Mouse (Mus musculus): ENCODE data around the gene Ywhab. TPM values are rescaled to one million over a fixed set of nuclear protein-coding genes. Genes with fewer than 3 reads are reported as not detected.
A peak's percentile ranks its signal among the peaks of the same experiment; 100 is the strongest.

Ywhab gene
- total RNA-seq, 2 experiments from 2014 or later = 93.5 to 98.0 TPM

DNA sequence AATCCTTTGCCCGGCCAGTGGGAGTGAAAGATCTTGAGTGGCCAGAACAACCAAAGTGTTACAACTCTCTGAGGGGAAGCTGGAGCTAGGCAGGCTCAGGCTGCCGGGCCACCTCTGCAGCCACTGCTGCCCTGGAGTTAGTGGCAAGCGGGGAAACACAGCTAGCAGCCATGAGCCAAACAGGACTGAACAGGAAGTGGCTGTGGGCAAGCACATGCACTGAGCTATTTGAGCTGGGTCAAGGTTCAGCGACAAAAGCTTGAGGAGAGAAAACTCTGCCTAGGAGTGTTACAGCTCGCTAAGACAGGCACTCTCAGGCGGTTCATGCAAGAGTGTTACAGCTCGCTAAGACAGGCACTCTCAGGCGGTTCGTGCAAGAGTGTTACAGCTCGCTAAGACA is 12.2 kb downstream of the Ywhab start:
- intact Hi-C loops (cut with DNase I) = no loop called here
- peak in 1 of 2 experiments; percentile 27 for DNase-seq

DNA sequence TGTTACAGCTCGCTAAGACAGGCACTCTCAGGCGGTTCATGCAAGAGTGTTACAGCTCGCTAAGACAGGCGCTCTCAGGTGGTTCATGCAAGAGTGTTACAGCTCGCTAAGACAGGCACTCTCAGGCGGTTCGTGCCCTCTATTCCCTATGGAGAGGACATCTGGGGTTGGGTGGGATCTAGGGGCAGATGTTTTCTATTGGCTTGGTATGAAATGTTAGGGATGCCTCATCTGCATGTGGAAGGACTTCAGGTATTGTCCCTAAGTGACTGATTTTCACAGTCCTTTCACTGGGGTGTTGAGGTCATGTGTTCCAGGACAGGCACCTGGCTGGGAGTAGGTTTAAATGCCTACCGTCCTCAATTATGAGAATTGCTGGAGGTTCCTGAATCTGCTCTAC is 12.8 kb downstream of the Ywhab start:
- intact Hi-C loops (cut with DNase I) = no loop called here
- no peak for DNase-seq

DNA sequence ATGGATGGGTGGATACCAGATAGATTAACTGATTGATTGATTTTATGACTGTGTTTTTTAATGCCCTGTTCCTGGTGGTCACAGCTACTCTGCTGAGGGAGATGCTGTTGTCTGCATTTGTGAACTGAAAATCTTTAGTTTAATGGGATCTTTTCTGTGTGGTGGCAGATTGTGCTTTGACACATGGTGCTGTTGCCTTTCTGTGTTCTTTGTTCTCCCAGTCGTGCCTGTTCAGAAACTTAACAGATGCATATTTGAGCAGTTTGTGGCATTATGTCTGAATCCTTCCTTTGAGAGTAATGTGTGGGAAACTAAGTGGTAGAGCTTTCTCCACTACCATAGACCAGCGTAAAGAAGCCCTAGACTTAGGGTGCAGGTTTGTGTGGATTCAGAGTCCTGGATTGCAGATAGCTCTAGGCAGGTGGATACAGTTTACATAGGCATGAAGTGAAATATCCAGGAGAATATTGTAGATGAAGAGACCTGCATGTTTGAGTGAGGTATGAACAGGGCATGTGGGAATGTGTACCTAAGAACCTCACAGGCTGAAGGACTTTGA is 13.3 kb downstream of the Ywhab start:
- intact Hi-C loops (cut with DNase I) = no loop called here

DNA sequence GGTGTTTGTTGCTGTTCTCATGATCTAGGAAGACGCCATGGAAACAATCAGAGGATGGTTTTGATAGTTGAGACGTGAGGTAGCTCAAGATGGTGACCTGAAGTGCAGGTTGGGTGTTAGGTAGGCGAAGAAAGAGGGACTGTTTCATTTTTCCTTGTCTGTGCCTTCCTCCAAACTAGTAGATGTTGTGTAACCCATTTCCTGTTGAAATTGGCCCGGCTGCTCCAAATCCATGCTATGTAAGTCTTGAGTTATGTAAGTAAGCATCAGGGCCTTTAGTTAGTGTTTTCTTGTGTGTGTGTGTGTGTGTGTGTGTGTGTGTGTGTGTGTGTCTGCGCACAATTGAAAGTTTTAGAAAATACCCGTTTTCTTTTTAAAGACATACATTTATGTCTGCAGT is 14.5 kb downstream of the Ywhab start:
- no peak for DNase-seq
- intact Hi-C loops (cut with DNase I) = no loop called here

More for the DNA sequence above, 13.3 kb downstream of the Ywhab start:
- DNase-seq = no peak

DNA sequence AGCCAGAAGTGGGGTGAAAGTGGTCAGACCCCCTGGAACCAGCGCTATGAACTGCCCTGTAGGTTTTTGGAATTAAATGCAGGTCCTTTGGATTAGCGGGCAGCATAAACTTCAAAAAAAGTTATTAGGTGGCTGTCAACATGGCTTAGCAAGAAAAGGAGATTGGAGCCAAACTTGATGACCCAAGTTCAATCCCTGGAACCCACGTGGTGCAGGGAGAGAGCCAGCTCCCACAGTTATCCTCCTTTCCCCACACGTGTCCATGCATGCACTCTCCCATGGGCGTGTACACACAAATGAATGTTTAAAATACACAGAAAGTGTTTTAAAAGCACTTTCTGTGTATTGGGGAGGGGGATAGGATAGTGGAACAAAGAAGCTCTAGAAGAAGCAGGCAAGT is 15.7 kb downstream of the Ywhab start:
- DNase-seq = no peak
- intact Hi-C loops (cut with DNase I) = no loop called here

DNA sequence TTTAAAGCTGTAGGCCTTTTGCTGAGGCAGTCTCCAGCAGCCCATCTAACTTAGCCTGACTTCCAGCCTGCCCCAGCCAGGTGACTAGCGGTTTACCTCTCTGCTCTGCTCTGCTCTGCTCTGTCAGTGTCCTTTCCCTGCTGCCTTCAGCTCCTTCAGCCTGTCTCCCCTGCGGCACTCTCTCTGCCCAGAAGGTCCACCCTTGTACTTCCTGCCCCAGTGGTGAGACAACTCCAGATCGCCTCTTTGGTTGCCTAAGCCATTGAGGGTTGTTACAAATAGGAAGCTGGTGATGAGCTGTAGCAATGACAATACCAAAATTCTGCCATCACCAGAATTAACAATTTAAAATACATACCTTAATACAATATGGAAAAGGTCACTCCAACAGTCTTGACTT is 16.2 kb downstream of the Ywhab start:
- no peak for DNase-seq
- intact Hi-C loops (cut with DNase I) = no loop called here

DNA sequence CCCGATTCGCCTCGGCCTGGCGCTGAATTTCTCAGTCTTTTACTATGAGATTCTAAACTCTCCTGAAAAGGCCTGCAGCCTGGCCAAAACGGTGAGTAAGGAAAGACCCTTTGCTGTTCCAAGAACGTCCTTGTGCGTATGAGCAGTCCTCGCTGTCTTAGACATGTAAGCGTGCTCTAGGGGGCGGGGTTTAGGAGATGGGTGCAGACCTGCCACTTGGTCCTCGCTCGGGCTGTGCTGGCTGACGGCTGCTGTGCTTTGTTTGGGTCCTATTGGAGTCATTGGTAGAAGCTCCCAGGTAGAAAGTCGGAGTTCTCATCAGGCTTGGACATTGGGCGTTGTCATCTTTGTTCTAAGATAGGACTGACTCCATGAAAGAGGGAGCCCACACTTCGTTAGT is 20.5 kb downstream of the Ywhab start:
- intact Hi-C loops (cut with DNase I) = no loop called here
- no peak for DNase-seq

DNA sequence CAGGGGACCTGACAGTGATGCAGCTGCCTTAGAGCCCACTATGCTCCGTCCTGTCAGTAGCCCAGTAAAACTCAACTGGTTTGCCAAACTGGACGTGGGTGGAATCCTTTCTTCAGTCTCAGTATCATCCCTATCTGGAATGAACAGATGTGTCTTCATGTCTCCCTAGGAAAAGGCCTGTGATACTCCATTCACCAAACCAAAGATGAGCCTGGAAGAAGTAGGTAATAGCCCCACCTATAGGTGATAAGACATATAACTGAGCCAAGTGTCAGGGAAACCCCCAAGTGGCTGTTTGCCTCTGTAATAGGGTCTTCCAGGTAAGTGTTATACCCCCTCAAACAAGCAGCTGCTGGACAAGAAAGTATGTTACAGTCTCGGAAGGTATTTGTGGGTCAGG is 24.1 kb downstream of the Ywhab start:
- DNase-seq = no peak
- intact Hi-C loops (cut with DNase I) = no loop called here

DNA sequence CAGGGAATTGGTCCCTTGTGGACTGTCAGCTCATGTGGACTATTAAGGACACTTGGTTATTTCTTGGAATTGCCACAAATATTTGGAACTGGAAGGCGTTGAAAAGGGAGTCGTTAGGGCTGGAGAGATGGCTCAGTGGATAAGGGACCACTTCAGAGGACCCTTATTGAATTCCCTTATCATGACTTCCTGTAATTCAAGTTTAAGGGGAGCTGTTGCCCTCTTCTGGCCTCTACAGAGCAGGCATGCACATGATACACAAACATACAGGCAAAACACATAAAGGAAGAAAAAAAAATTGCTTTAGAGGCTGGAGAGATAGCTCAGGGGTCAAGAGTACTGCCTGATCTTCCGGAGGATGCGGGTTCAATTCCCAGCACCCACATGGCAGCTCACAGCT is 25.2 kb downstream of the Ywhab start:
- intact Hi-C loops (cut with DNase I) = no loop called here
- DNase-seq = no peak

DNA sequence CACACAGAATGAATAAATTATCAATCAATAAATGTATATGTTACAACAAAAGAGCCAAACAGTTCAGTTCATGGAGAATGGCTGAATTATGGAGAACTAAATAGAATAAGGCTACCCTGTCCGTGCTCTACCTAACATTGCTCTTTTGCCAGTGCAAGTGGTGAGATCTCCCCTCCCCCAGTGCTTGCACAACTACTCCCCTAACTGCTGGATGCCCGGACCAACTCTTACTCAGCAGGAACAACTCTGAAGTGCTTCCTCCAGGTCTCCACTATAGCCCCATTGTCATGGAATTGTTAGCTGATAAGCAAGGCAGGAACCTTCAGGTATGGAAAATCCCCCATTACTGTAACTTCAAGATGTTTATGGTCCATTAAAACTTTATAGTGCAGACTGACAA is 27.3 kb downstream of the Ywhab start:
- DNase-seq = no peak
- intact Hi-C loops (cut with DNase I) = no loop called here

DNA sequence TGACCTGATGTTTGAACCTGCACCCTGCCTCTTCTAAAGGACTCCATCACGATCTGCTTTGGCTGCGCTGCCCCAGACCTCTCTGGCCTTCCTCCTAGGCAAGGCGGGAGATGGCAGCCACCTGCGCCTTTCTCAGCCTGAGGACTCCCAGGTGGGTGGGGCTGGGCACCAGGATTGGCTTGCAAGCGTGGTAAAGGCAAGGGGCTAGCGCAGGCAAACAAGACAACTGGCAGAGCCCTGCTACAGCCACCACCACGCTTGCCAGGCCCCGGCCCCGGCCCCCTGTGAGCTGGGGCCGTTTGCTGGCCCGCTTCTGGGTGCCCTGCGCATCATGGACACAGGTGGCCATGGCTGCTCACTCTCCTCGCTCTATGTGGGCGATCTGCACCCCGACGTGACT is 30.4 kb downstream of the Ywhab start, which contains the start of gene Pabpc1l:
TSS of gene Pabpc1l (plus strand) at position 301 of the 400 bp plus-strand sequence.
- DNase-seq = no peak
- intact Hi-C loops (cut with DNase I) = no loop called here

DNA sequence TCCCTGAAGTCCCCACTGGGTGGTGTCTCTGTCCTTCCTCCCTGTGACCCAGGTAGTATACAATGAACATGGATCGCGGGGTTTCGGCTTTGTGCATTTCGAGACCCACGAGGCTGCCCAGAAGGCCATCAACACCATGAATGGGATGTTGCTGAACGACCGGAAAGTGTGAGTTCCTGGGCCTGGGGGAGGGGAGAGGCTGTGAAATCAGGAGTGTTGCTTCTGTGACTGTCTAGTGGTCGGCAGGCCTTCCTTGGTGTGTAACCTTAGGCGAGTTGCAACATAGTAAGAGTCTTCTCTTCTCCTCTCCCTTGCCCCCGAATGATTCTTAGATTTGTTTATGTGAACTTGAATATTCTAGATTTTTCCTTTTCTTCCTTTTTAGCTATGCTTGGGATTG is 36.4 kb downstream of the Ywhab start:
- intact Hi-C loops (cut with DNase I) = no loop called here
- no peak for DNase-seq

DNA sequence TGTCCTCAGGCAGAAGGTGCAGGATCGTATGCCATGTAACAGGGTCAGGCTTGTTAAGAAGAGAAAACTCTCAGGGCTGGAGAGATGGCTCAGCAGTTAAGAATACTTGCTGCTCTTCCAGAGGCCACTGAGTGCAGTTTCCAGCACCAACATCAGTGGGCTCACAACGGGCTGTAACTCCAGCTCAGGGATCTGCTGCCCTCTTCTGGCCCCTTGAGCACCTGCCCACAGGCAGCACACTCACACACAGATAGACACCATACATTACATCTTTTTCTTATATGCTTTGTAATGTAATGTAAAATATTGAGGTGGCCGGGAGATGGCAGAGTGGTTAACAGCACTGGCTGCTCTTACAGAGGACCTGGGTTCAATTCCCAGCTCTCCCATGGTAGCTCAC is 38.2 kb downstream of the Ywhab start:
- DNase-seq = no peak
- intact Hi-C loops (cut with DNase I) = no loop called here

DNA sequence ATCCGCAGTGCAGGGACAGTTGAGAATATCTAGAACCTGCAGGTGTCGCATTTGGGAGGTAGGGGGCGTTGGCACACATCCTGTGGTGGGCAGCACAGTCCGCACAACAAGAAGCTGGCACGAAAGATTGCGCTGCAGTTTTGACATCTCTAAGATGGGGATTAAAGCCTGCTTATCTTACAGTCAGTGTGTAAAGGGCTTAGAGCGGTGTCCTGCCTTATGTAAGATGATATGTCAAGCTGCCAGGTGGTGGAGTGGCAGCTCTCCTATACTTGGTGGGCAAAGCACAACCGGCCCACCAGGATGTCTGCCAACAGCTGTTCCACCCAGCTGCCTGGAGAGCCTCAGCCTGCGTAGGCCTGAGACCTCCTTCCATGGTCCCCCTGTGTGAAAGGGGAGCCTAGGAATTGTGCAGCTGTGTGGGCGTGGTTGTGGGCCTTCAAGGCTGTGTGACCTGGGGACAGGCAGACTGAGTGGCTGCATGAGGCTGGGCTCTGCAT is 41.8 kb downstream of the Ywhab start:
- intact Hi-C loops (cut with DNase I) = no loop called here
- DNase-seq = no peak

DNA sequence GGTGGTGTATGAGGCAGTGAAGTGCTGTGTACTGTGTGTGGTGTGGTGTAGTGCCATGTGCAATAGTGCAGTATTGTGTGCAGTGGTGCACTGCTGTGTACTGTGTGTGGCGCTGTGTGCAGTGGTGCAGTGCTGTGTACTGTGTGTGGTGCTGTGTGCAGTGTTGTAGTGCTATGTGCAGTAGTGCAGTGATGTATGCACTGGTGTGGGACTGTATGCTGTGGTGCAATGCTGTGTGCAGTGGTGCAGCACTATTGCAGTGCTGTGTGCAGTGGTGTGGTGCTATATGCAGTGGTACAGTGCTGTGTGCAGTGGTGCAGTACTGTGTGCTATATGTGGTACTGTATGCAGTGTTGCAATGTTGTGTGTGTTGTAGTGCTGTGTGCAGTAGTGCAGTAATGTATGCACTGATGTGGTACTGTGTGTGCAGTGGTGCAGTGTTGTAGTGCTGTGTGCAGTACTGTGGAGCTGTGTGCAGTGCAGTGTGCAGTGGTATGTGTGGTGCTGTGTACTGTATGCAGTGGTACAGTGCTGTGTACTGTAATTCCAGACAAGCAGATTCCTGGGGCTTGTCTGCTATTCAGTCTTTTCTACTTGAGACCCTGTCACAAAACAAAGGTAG is 43.8 kb downstream of the Ywhab start:
- intact Hi-C loops (cut with DNase I) = no loop called here

DNA sequence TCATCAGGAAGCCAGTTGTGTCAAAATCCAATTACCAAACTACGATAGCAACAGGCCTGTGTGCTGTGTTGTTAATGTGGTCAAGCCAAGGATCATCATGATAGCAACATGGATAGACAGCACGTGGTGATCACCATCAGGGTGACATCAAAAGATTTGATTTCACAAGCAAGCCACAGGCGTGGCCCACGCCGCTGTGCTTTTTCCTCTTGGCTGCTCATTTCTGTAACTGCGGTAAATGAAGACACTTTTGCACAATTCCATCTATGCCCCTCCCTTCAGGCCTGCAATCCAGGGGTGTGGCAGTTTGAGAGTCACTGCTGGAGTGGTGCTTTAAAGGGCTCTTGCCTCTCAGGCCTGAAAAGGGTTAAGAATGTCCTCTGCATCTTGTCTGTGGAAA is 46.2 kb downstream of the Ywhab start:
- DNase-seq = no peak
- intact Hi-C loops (cut with DNase I) = no loop called here

More for the DNA sequence above, 43.8 kb downstream of the Ywhab start:
- no peak for DNase-seq

DNA sequence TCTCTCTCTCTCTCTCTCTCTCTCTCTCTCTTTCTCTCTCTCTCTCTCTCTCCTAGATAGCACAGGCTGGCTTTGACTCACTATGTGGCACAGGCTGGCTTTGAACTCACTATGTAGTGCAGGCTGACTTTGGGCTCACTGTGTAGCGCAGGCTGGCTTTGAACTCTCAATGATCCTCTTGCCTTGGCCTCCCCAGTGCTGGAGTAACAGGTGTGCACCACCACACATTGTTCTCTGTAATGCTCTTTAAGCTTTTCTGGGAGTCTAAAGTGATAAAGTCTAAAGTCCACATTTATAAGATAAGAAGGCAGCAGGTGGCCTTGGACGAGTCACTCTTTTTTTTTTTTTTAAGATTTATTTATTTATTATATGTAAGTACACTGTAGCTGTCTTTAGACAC is 46.8 kb downstream of the Ywhab start:
- no peak for DNase-seq
- intact Hi-C loops (cut with DNase I) = no loop called here

DNA sequence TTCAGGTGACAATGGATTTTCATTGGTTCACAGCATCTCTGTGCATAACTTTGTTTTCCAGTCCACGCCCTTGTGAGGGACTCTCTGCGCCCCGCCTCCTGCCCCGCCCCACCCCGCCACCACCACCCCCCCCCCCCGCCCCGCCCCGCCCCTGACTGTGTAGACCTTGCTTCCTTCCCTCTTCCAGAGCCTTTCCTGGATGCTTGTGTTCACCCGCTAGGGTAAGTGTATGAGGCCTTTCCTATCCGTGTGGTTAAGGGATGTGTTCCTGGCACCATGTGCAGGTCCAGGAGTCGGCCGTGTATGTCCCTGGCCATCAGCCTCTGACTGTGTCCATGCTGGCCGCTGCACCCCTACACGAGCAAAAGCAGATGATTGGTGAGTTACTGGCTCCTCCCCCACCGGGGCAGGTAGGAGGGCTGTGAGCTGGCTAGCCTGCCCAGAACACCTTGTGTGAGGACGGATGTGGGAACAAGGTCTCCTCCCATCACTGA is 52.5 kb downstream of the Ywhab start:
- intact Hi-C loops (cut with DNase I) = no loop called here
- no peak for DNase-seq

DNA sequence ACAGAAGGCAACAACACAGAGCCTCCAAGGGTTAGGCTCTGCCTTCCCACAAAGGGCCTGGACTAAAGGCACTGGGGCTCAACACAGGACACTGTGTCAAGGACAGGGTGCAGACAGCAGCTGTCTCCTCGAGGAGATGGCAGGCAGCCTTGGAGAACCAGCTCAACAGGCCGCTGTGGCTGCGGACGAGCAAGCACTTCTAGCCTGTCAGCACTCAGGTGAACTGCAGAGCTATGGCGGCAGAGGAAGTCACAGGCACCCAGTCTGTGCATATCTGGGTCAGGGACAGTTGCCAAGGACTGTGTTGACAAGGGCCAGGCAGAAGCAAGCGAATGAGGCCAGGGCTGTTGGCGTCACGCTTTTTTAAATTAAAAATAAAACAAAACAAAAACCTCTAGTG is 59.0 kb downstream of the Ywhab start:
- peak; percentile 57 to 75 for DNase-seq
- intact Hi-C loops (cut with DNase I) = loop anchor here (5.0 kb wide), 1 partner anchor 56 kb away; no protein-coding TSS in a partner anchor

DNA sequence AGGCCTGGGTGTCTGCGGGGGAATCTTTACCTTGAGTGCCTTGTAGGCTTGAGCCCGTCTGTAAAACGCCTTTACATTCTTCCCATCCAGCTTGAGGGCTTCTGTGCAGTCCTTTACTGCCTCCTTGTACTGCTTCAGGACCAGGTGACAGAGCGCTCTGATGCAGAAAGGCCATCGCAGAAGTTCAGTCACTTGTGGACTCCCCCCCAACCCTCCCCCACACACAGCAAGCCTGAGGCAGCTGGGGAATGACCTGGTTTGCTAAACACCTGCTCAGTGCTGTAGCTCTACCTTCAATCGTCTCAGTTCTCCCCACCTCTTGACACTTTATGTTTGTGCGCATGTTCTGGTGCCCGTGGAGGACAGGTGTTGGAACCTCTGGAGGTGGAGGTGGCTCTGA is 59.9 kb downstream of the Ywhab start:
- intact Hi-C loops (cut with DNase I) = loop anchor here (5.0 kb wide), 1 partner anchor 57 kb away; no protein-coding TSS in a partner anchor

DNA sequence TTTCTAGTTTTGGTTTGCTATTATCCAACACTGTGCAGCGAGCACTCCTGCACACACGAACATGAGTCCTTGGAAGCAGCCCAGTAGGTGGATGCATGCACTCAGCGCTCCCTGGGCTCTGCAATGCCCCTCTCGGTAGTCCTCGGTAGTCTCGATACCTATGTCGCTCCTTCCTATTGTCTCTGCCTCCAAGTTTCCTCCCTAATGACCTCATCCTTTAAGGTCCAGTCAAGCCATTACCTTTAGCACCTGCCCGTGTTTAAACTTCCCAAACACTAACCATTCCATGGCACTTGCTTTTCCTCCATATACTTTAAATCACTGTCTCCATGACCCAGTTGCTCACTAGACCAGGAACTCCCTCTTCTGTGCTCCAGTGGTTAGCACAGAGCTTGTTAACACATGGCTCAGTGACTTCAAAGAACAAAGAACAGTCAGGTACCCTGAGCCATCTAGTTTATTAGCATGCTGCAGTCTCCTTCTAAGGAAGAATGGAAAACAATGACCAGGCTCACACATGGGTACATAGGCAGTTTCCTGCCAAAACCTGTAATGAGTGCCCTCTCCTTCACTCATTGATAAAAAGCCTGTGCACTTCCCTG is 65.0 kb downstream of the Ywhab start:
- intact Hi-C loops (cut with DNase I) = no loop called here
- DNase-seq = no peak

More for the DNA sequence above, 59.9 kb downstream of the Ywhab start:
- DNase-seq = no peak
